Mouse (Mus musculus) heart, postnatal 0 days (tissue): ENCODE results near the gene Atat1. TPM values are rescaled to one million over a fixed set of nuclear protein-coding genes. Genes with fewer than 3 reads are reported as not detected.
"Not testable (repeated sequence)": the region's sequence is repeated elsewhere in the genome, so short reads cannot be mapped to it uniquely, and the experiment has no call there.

Source experiments
- ATAC-seq: fragments of 200-750 bp; cut with Nextera tagmentation; 2 replicates; pipeline ENCODE4 v1.8.0; 2017; ENCODE audit warnings: low read depth, moderate number of reproducible peaks, moderate library complexity; ENCODE audit not compliant: insufficient read depth
- DNase-seq: peaks from one replicate; pipeline ENCODE4 v3.0.0-alpha.2; 2016; ENCODE audit warnings: low spot score
- H3K27ac ChIP-seq: fragments of 300-500 bp; sonication (generic); 2 replicates; pipeline ENCODE4 v1.5.1; 2014; ENCODE audit warnings: low read depth, mild to moderate bottlenecking
- H3K27me3 ChIP-seq: fragments of 300-500 bp; sonication (generic); 2 replicates; pipeline ENCODE4 v1.6.1; 2014; ENCODE audit warnings: low read length, mixed read lengths; ENCODE audit not compliant: control insufficient read depth, insufficient read depth
- H3K36me3 ChIP-seq: fragments of 300-500 bp; sonication (generic); replicated peaks from 2 replicates; pipeline ENCODE4 v1.6.1; 2014; ENCODE audit warnings: low read length, mixed read lengths; ENCODE audit not compliant: control insufficient read depth, insufficient read depth
- H3K4me1 ChIP-seq: fragments of 300-500 bp; sonication (generic); 2 replicates; pipeline ENCODE4 v1.6.1; 2014; ENCODE audit warnings: antibody characterized with exemption; ENCODE audit not compliant: control insufficient read depth, insufficient read depth
- H3K4me2 ChIP-seq: fragments of 300-500 bp; sonication (generic); 2 replicates; pipeline ENCODE4 v1.6.1; 2014; ENCODE audit warnings: low read depth, mild to moderate bottlenecking, low read length, moderate library complexity
- H3K4me3 ChIP-seq: fragments of 300-500 bp; sonication (generic); 2 replicates; pipeline ENCODE4 v1.5.1; 2014; ENCODE audit warnings: low read depth, low read length
- H3K9ac ChIP-seq: fragments of 300-500 bp; sonication (generic); replicated peaks from 2 replicates; pipeline ENCODE4 v1.6.1; 2014; ENCODE audit warnings: low read depth, low read length, mixed read lengths
- H3K9me3 ChIP-seq: fragments of 300-500 bp; sonication (generic); replicated peaks from 2 replicates; pipeline ENCODE4 v1.6.1; 2016; ENCODE audit warnings: low read length; ENCODE audit not compliant: control insufficient read depth
- CTCF ChIP-seq: IDR thresholded peaks from 2 replicates; pipeline ENCODE4 v1.5.1; 2016; ENCODE audit warnings: antibody characterized with exemption, control low read depth, low read depth
- EP300 ChIP-seq: IDR thresholded peaks from 2 replicates; pipeline ENCODE4 v1.6.1; 2016; ENCODE audit warnings: antibody characterized with exemption, low read depth
- WGBS: fragments of 180-500 bp; shearing (Covaris S2); extraction: QIAGEN DNeasy Blood & Tissue Kit; methylation state at CpG from one replicate; pipeline ENCODE4 v1.1.7; 2014; 5-methylcytosine and 5-hydroxymethylcytosine counted together
- polyA plus RNA-seq: library from polyadenylated mRNA; unstranded; fragments of >200 nt; fragmentation: Nextera tagmentation; extraction: Ambion mirVana; gene quantifications from 2 replicates; pipeline ENCODE4 v1.2.1, GENCODE M21; 2015
- total RNA-seq: library from RNA; depleted of rRNA; stranded (reverse); fragments of >200 nt; gene quantifications from 2 replicates; pipeline ENCODE4 v1.2.3, GENCODE M21; 2014; ENCODE audit warnings: low replicate concordance; rRNA removed

Atat1 gene
- 28.6 and 31.0 TPM in 2 replicates for total RNA-seq
- 19.1 and 19.8 TPM in 2 replicates for polyA plus RNA-seq

GRCm38 (mm10) chr17:35909919-35910369 lies at the start of gene Atat1:
Atat1 (minus strand) TSS chr17:35910075.
- H3K4me3 ChIP-seq, result peak within 1 kb of the TSS; percentile 64
- H3K9ac ChIP-seq, result peak within 1 kb of the TSS; percentile 41; the same call in 1 of the 2 replicates
- peak within 1 kb of the TSS; percentile 78 for H3K27ac ChIP-seq
- WGBS, result 3% methylated on average over 25 of the region's 25 CpGs
- peaks cover 44% of the 10 kb centered on the region for H3K36me3 ChIP-seq
- no peaks in the 10 kb centered on the region for H3K9me3 ChIP-seq
- peaks cover 9% of the 10 kb centered on the region for H3K4me1 ChIP-seq
- TF ChIP-seq EP300 (peak; percentile 36; the same call in 1 of the 2 replicates), CTCF (no peak)
- no peaks in the 10 kb centered on the region for H3K27me3 ChIP-seq
- ATAC-seq, result peak; percentile 88
- H3K4me2 ChIP-seq, result peak within 1 kb of the TSS; percentile 70
- peak; percentile 91 for DNase-seq

DNA sequence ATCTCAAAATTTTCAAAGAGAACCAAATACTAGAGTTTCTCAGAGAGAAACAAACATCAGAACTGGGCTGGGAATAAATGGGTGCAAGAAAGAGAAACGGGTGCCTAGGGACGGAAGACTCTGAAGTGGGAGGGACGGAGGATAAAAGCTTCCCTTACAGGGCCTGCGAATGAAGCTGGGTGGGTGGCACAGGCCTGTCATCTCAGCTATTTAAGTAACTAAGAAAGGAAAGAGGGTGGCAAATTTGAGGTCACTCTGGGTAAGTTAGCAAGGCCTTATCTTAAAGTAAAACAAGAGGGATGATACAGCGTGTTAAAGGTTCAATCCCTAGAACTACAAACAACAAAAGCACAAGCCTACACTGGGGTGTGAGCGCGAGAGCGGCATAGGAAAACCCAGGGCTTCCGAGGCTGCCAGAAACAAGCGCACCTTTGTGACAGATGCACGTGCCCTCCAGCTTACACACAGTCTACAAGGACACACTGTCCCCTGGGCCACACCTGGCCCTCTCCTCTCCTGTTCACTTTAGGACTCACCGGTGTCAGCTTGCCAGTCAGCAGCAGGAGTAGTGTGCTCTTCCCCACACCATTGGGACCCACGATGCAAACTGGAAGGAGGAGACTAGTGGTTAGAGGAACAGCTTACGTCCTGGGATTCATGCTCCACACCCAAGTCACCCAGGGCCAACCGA lies 48.8 kb upstream of the Atat1 start:
- no peaks in the 10 kb centered on the region for H3K4me1 ChIP-seq
- H3K9ac ChIP-seq, result no peak overlapping the region
- H3K4me3 ChIP-seq, result no peak overlapping the region
- H3K27ac ChIP-seq, result no peak overlapping the region
- TF ChIP-seq EP300 (no peak), CTCF (no peak)
- H3K9me3 ChIP-seq, result no peaks in the 10 kb centered on the region
- no peaks in the 10 kb centered on the region for H3K27me3 ChIP-seq
- H3K4me2 ChIP-seq, result no peak overlapping the region
- 94% methylated on average over 15 of the region's 15 CpGs for WGBS
- peaks cover 80% of the 10 kb centered on the region for H3K36me3 ChIP-seq
- DNase-seq (no peak), ATAC-seq (no peak)

- no peak for ATAC-seq
- TF ChIP-seq EP300 (no peak), CTCF (no peak)
- WGBS, result 74% methylated on average over 8 of the region's 8 CpGs
Measured at GRCm38 (mm10) chr17:35954665-35955064, 44.8 kb upstream of the Atat1 start.

GRCm38 (mm10) chr17:35952559-35952958 lies 42.7 kb upstream of the Atat1 start:
- H3K36me3 ChIP-seq, result peaks cover 19% of the 10 kb centered on the region
- H3K9me3 ChIP-seq, H3K27me3 ChIP-seq, H3K4me1 ChIP-seq, DNase-seq, H3K27ac ChIP-seq, H3K4me2 ChIP-seq, ATAC-seq, H3K9ac ChIP-seq, H3K4me3 ChIP-seq: not testable (repeated sequence)
- 75% methylated on average over 2 of the region's 3 CpGs for WGBS

More at GRCm38 (mm10) chr17:35954665-35955064, 44.8 kb upstream of the Atat1 start:
- Histone ChIP-seq H3K36me3 (peaks cover 40% of the 10 kb centered on the region), H3K27me3 (no peaks in the 10 kb centered on the region), H3K4me3 (no peak overlapping the region), H3K4me1 (no peaks in the 10 kb centered on the region), H3K9me3 (no peaks in the 10 kb centered on the region), H3K27ac (no peak overlapping the region), H3K9ac (no peak overlapping the region), H3K4me2 (no peak overlapping the region)
- DNase-seq, result no peak

DNA sequence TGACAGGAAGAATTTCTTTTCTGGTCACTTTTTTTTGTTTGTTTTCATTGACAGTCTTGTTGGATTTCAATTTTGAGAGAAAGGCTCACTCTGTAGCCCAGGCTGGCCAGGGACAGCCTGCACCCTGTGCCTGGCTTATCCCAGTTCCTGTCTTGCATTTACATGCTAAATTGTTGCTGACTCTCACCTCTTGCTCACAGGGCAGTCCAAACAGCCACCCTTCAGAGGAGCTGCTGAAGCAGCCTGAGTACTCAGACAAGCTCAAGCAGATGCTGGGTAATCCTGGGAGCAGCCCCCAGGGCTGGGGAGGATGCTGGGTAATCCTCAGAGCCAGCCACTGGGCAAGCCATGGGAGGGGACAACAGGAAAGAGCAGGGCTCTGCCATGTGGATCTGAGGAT lies 41.1 kb upstream of the Atat1 start:
- H3K4me1 ChIP-seq, H3K36me3 ChIP-seq, H3K4me3 ChIP-seq, H3K4me2 ChIP-seq, H3K27me3 ChIP-seq, H3K9me3 ChIP-seq, ATAC-seq, DNase-seq, H3K27ac ChIP-seq, H3K9ac ChIP-seq: not testable (repeated sequence)

GRCm38 (mm10) chr17:35939941-35940340 lies 30.1 kb upstream of the Atat1 start:
- WGBS, result 66% methylated on average over 1 of the region's 1 CpGs
- TF ChIP-seq CTCF (no peak), EP300 (no peak)
- no peak overlapping the region for H3K9ac ChIP-seq
- H3K27me3 ChIP-seq, result no peaks in the 10 kb centered on the region
- no peak overlapping the region for H3K27ac ChIP-seq
- H3K4me1 ChIP-seq, result no peaks in the 10 kb centered on the region
- H3K9me3 ChIP-seq, result no peaks in the 10 kb centered on the region
- ATAC-seq (no peak), DNase-seq (no peak)
- no peaks in the 10 kb centered on the region for H3K36me3 ChIP-seq
- no peak overlapping the region for H3K4me3 ChIP-seq
- no peak overlapping the region for H3K4me2 ChIP-seq
